Mouse (Mus musculus): ENCODE measurements around the gene Thsd1. TPM values are rescaled to one million over a fixed set of nuclear protein-coding genes. Genes with fewer than 3 reads are reported as not detected.
A peak's percentile ranks its signal among the peaks of the same experiment; 100 is the strongest.
"Not testable (repeated sequence)": the region's sequence is repeated elsewhere in the genome, so short reads cannot be mapped to it uniquely, and the experiment has no call there.

Gene Thsd1
- polyA plus RNA-seq, 1 experiment from 2014 or later = 13.3 TPM

DNA sequence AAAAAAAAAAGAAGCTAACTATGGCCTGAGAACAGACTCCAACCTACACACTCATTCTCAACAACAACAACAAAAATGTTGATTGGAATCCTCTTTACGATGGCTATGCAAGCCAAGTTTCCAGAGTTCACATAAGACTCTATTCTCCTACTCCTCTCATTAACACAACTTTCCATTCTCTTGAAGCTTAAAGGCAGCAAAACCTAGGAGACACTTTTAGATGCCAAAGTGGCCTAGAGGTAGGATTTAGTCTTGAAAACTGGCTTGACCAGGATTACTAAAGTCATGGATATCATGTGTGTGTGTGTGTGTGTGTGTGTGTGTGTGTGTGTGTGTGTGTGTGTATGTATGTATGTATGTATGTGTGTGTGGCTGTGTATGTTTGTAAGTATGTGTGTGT is 38.1 kb downstream of the Thsd1 start:
- WGBS = 86% methylated on average over 1 of the region's 1 CpGs
- Histone ChIP-seq H3K9me3 (replicated peaks) (no peaks in the 10 kb centered on the region), H3K27ac (replicated peaks) (no peak overlapping the region)

DNA sequence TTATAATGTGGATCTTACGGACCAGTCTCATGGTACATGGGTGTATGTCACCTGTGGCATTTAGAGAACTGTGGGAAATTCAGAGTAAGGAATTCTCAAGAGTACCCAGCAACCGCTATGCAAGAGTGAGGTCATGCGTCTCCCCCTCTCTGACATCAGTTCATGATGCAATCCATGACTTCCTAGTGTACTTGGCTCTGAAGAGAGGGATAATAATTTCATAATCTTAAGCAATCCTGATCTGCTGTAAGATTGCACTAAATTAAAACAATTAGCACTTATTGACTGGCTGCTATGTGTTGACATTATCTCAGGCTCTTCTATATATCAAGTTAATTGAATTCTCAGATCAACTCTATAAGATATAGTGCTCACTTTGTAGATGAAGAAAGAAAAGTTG is 39.7 kb downstream of the Thsd1 start:
- WGBS = 87% methylated on average over 3 of the region's 3 CpGs
- Histone ChIP-seq H3K4me2 (replicated peaks) (no peak overlapping the region), H3K9me3 (replicated peaks) (no peaks in the 10 kb centered on the region), H3K4me3 (replicated peaks) (no peak overlapping the region), H3K27me3 (no peaks in the 10 kb centered on the region), H3K4me1 (no peaks in the 10 kb centered on the region), H3K9ac (no peak overlapping the region), H3K27ac (replicated peaks) (no peak overlapping the region), H3K36me3 (no peaks in the 10 kb centered on the region)
- ATAC-seq (ENCODE audit: insufficient number of reproducible peaks, low FRiP score, low TSS enrichment, low read depth) = no peak

More for the DNA sequence above, 38.1 kb downstream of the Thsd1 start:
- Histone ChIP-seq H3K4me3 (replicated peaks) (no peak overlapping the region), H3K27me3 (no peaks in the 10 kb centered on the region), H3K4me2 (replicated peaks) (no peak overlapping the region), H3K4me1 (no peaks in the 10 kb centered on the region), H3K9ac (no peak overlapping the region), H3K36me3 (no peaks in the 10 kb centered on the region)
- no peak for ATAC-seq (ENCODE audit: insufficient number of reproducible peaks, low FRiP score, low TSS enrichment, low read depth)

GRCm38 (mm10) chr8:22273142-22273541 is 46.0 kb downstream of the Thsd1 start:
- H3K27me3 ChIP-seq = no peaks in the 10 kb centered on the region
- no peak overlapping the region for H3K4me2 ChIP-seq (replicated peaks)
- 82% methylated on average over 3 of the region's 3 CpGs for WGBS
- no peaks in the 10 kb centered on the region for H3K36me3 ChIP-seq
- no peaks in the 10 kb centered on the region for H3K9me3 ChIP-seq (replicated peaks)
- H3K4me1 ChIP-seq = no peaks in the 10 kb centered on the region
- H3K4me3 ChIP-seq (replicated peaks) = no peak overlapping the region
- no peak overlapping the region for H3K9ac ChIP-seq
- H3K27ac ChIP-seq (replicated peaks) = no peak overlapping the region
- ATAC-seq (ENCODE audit: insufficient number of reproducible peaks, low FRiP score, low TSS enrichment, low read depth) = no peak

- WGBS = 64% methylated on average over 10 of the region's 10 CpGs
- ATAC-seq (ENCODE audit: insufficient number of reproducible peaks, low FRiP score, low TSS enrichment, low read depth) = no peak
- no peak overlapping the region for H3K4me3 ChIP-seq (replicated peaks)
Observed at GRCm38 (mm10) chr8:22274641-22275040, 47.5 kb downstream of the Thsd1 start.

DNA sequence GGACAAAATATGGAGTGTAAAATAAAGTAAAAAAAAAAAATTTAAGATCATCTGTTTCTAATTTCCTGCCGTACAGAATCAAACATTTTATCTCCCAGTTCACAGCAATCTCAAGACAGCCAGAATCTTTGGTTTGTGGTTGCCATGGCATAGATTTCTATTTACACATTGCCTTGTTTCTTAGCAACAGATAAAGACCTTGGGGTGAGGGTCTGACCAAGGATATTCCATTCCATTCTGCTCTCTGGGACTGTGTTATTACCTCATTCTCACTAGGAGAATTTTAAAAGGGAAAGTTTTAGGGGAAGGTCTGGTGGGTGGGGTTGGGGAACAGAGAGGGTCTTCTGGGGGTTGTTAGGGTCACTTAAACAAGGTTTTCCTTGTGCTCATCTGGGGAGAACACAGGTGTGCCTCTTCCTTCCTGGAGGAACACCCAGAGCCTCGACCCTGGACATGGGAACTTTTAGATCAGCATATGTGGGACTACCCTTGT is 55.9 kb downstream of the Thsd1 start, which contains the start of gene Tpte:
Tpte (plus strand) TSS at position 443 of the 493 bp plus-strand sequence.
- Histone ChIP-seq H3K9ac (no peak within 1 kb of the TSS), H3K27ac (replicated peaks) (no peak within 1 kb of the TSS), H3K9me3 (replicated peaks) (no peaks in the 10 kb centered on the region), H3K36me3 (no peaks in the 10 kb centered on the region), H3K4me1 (no peaks in the 10 kb centered on the region), H3K4me3 (replicated peaks) (no peak within 1 kb of the TSS), H3K4me2 (replicated peaks) (no peak within 1 kb of the TSS), H3K27me3 (no peaks in the 10 kb centered on the region)
- no peak for ATAC-seq (ENCODE audit: insufficient number of reproducible peaks, low FRiP score, low TSS enrichment, low read depth)
- WGBS = 39% methylated on average over 2 of the region's 2 CpGs

More at GRCm38 (mm10) chr8:22274641-22275040, 47.5 kb downstream of the Thsd1 start:
- no peak overlapping the region for H3K9ac ChIP-seq
- H3K27me3 ChIP-seq = no peaks in the 10 kb centered on the region
- no peak overlapping the region for H3K4me2 ChIP-seq (replicated peaks)
- no peak overlapping the region for H3K27ac ChIP-seq (replicated peaks)
- no peaks in the 10 kb centered on the region for H3K9me3 ChIP-seq (replicated peaks)
- H3K4me1 ChIP-seq = no peaks in the 10 kb centered on the region
- no peaks in the 10 kb centered on the region for H3K36me3 ChIP-seq

DNA sequence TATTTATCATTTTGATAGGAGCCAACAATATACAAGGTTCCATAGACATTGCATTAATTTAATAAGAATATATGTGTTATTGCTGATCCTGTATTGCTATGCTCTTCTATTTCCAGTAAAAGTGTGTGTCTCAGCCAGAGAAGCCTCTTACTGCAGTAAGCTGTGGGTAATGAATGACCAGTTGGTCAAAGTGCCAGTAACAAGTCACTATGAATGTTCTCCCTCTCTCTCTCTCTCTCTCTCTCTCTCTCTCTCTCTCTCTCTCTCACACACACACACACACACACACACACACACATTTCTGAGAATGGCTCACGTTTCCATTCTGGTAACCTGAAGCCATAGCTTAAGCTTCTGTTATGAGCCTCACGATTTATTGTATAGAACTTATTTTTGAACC is 75.2 kb downstream of the Thsd1 start:
- Histone ChIP-seq H3K27ac (replicated peaks) (no peak overlapping the region), H3K4me1 (0 out of 2 replicates have a peak, but pooled peaks cover 5% of the 10 kb centered on the region), H3K27me3 (no peaks in the 10 kb centered on the region), H3K9me3 (replicated peaks) (no peaks in the 10 kb centered on the region), H3K4me3 (replicated peaks) (no peak overlapping the region), H3K36me3 (no peaks in the 10 kb centered on the region), H3K4me2 (replicated peaks) (no peak overlapping the region), H3K9ac (no peak overlapping the region)
- no peak for ATAC-seq (ENCODE audit: insufficient number of reproducible peaks, low FRiP score, low TSS enrichment, low read depth)
- WGBS = 26% methylated on average over 2 of the region's 2 CpGs

- Histone ChIP-seq H3K36me3 (no peaks in the 10 kb centered on the region), H3K4me1 (0 out of 2 replicates have a peak, but pooled peaks cover 5% of the 10 kb centered on the region), H3K9me3 (replicated peaks) (no peaks in the 10 kb centered on the region), H3K27ac (replicated peaks) (no peak overlapping the region), H3K9ac (no peak overlapping the region), H3K27me3 (no peaks in the 10 kb centered on the region), H3K4me2 (replicated peaks) (peak overlapping the region; percentile 31), H3K4me3 (replicated peaks) (0 out of 2 replicates have a peak overlapping the region, but pooled peaks have one; percentile 6)
- no peak for ATAC-seq (ENCODE audit: insufficient number of reproducible peaks, low FRiP score, low TSS enrichment, low read depth)
- 15% methylated on average over 7 of the region's 7 CpGs for WGBS
Observed at GRCm38 (mm10) chr8:22302896-22303306, 75.8 kb downstream of the Thsd1 start.

- ATAC-seq (ENCODE audit: insufficient number of reproducible peaks, low FRiP score, low TSS enrichment, low read depth); H3K9ac ChIP-seq; H3K27ac ChIP-seq (replicated peaks); H3K4me2 ChIP-seq (replicated peaks); H3K4me3 ChIP-seq (replicated peaks); H3K4me1 ChIP-seq; H3K27me3 ChIP-seq; H3K9me3 ChIP-seq (replicated peaks); H3K36me3 ChIP-seq: not testable (repeated sequence)
- 80% methylated on average over 9 of the region's 9 CpGs for WGBS
Observed at GRCm38 (mm10) chr8:22304045-22304444, 76.9 kb downstream of the Thsd1 start.

DNA sequence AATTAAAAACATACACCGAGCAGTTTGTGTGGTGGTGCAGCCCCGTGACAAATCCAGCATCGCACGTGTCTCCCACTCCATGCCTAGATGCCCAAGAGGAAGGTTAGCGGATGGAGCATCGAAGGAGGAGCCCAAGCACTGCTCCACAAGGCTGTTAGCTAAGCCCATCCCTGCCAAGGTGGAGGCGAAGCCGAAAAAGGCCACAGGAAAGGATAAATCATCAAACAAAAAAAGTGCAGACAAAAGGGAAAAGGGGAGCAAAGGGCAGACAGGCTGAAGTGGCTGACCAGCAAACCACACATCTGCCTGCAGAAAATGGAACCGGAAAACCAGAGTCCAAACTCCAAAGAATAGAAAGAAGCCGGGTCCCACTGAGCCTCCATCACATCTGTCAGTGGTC is 79.9 kb downstream of the Thsd1 start:
- Histone ChIP-seq H3K4me1 (0 out of 2 replicates have a peak, but pooled peaks cover 5% of the 10 kb centered on the region), H3K4me3 (replicated peaks) (no peak overlapping the region), H3K9ac (no peak overlapping the region), H3K36me3 (no peaks in the 10 kb centered on the region), H3K9me3 (replicated peaks) (no peaks in the 10 kb centered on the region), H3K27me3 (no peaks in the 10 kb centered on the region), H3K27ac (replicated peaks) (no peak overlapping the region), H3K4me2 (replicated peaks) (no peak overlapping the region)
- ATAC-seq (ENCODE audit: insufficient number of reproducible peaks, low FRiP score, low TSS enrichment, low read depth) = no peak
- 75% methylated on average over 10 of the region's 10 CpGs for WGBS

Other genes with a start within 250 kb of the Thsd1 start
- 0.43 and 0.76 TPM in 2 replicates for gene Atp7b, start 167.0 kb upstream of the Thsd1 start, polyA plus RNA-seq (2015; fragmentation: Nextera tagmentation; extraction: Ambion mirVana)
- 28.6 and 35.7 TPM in 2 replicates for gene Alg11, start 166.6 kb upstream of the Thsd1 start, polyA plus RNA-seq (2015; fragmentation: Nextera tagmentation; extraction: Ambion mirVana)
- gene Nek5, start 102.3 kb upstream of the Thsd1 start, polyA plus RNA-seq (2015; fragmentation: Nextera tagmentation; extraction: Ambion mirVana) = 1.1 and 2.0 TPM in 2 replicates
- 3.5 and 4.1 TPM in 2 replicates for gene Nek3, start 60.9 kb upstream of the Thsd1 start, polyA plus RNA-seq (2015; fragmentation: Nextera tagmentation; extraction: Ambion mirVana)
- 35.6 and 38.4 TPM in 2 replicates for gene Ckap2, start 41.5 kb upstream of the Thsd1 start, polyA plus RNA-seq (2015; fragmentation: Nextera tagmentation; extraction: Ambion mirVana)
- gene Vps36, start 34.5 kb upstream of the Thsd1 start, polyA plus RNA-seq (2015; fragmentation: Nextera tagmentation; extraction: Ambion mirVana) = 36.6 and 38.5 TPM in 2 replicates
- not detected in 2 replicates for gene Tpte, start 56.1 kb downstream of the Thsd1 start, polyA plus RNA-seq (2015; fragmentation: Nextera tagmentation; extraction: Ambion mirVana)
- gene Slc25a15, start 171.3 kb downstream of the Thsd1 start, polyA plus RNA-seq (2015; fragmentation: Nextera tagmentation; extraction: Ambion mirVana) = 16.5 and 17.5 TPM in 2 replicates
- 32.1 and 33.6 TPM in 2 replicates for gene Mrps31, start 184.0 kb downstream of the Thsd1 start, polyA plus RNA-seq (2015; fragmentation: Nextera tagmentation; extraction: Ambion mirVana)

Data from embryonic facial prominence, embryonic 15.5 days (tissue).